Mouse (Mus musculus): Measurements from ENCODE around the gene Prf1. TPM values are rescaled to one million over a fixed set of nuclear protein-coding genes. Genes with fewer than 3 reads are reported as not detected.
A peak's percentile ranks its signal among the peaks of the same experiment; 100 is the strongest.

Gene Prf1
- polyA plus RNA-seq, 1 experiment from 2014 or later = not detected

GRCm38 (mm10) chr10:61325782-61326328 lies 28.2 kb downstream of the Prf1 start:
- H3K4me2 ChIP-seq (replicated peaks) = no peak overlapping the region
- 34% methylated on average over 9 of the region's 9 CpGs for WGBS
- no peak overlapping the region for H3K4me3 ChIP-seq
- no peak overlapping the region for H3K27ac ChIP-seq (replicated peaks)
- no peak overlapping the region for H3K9ac ChIP-seq (replicated peaks)
- H3K4me1 ChIP-seq = peaks cover 9% of the 10 kb centered on the region
- ATAC-seq (ENCODE audit: low FRiP score, low read depth) = no peak
- H3K36me3 ChIP-seq = no peaks in the 10 kb centered on the region
- no peaks in the 10 kb centered on the region for H3K27me3 ChIP-seq
- H3K9me3 ChIP-seq = no peaks in the 10 kb centered on the region

DNA sequence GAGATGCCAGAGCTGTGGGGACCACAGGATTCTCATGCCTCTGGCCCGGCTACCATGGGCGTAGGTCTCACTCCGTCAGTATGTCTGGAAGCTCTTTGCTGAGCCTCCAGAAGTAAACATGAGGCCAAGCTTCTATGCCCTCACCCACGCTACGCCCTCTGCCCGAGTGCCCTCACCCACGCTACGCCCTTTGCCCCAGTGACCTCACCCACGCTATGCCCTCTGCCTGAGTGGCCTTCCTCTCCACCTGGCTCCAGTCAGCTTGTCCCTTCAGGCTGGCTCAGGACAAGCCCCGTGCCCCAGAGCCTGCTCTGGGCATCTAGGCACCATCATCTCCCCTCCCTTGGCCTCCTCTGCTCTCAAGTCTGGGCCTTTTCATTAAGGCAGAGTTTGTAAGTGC lies 29.9 kb downstream of the Prf1 start:
- H3K27ac ChIP-seq (replicated peaks) = no peak overlapping the region
- H3K27me3 ChIP-seq = no peaks in the 10 kb centered on the region
- no peak overlapping the region for H3K4me2 ChIP-seq (replicated peaks)
- peaks cover 9% of the 10 kb centered on the region for H3K4me1 ChIP-seq
- WGBS = 79% methylated on average over 10 of the region's 10 CpGs
- no peak overlapping the region for H3K4me3 ChIP-seq
- no peak overlapping the region for H3K9ac ChIP-seq (replicated peaks)
- H3K9me3 ChIP-seq = no peaks in the 10 kb centered on the region
- H3K36me3 ChIP-seq = no peaks in the 10 kb centered on the region
- ATAC-seq (ENCODE audit: low FRiP score, low read depth) = no peak

GRCm38 (mm10) chr10:61328927-61329326 lies 31.3 kb downstream of the Prf1 start:
- Histone ChIP-seq H3K27ac (replicated peaks) (no peak overlapping the region), H3K36me3 (no peaks in the 10 kb centered on the region), H3K4me1 (peaks cover 9% of the 10 kb centered on the region), H3K9ac (replicated peaks) (no peak overlapping the region), H3K27me3 (no peaks in the 10 kb centered on the region), H3K9me3 (no peaks in the 10 kb centered on the region), H3K4me2 (replicated peaks) (no peak overlapping the region), H3K4me3 (no peak overlapping the region)
- 50% methylated on average over 7 of the region's 7 CpGs for WGBS
- ATAC-seq (ENCODE audit: low FRiP score, low read depth) = no peak

- H3K36me3 ChIP-seq = no peaks in the 10 kb centered on the region
- H3K4me1 ChIP-seq = peaks cover 9% of the 10 kb centered on the region
- WGBS = 90% methylated on average over 5 of the region's 5 CpGs
- H3K27ac ChIP-seq (replicated peaks) = no peak overlapping the region
- no peak overlapping the region for H3K9ac ChIP-seq (replicated peaks)
- no peak for ATAC-seq (ENCODE audit: low FRiP score, low read depth)
- no peak overlapping the region for H3K4me3 ChIP-seq
- H3K9me3 ChIP-seq = no peaks in the 10 kb centered on the region
- H3K4me2 ChIP-seq (replicated peaks) = no peak overlapping the region
- H3K27me3 ChIP-seq = no peaks in the 10 kb centered on the region
These were observed 33.4 kb downstream of the Prf1 start for GRCm38 (mm10) chr10:61331046-61331445.

GRCm38 (mm10) chr10:61334545-61334944 lies 36.9 kb downstream of the Prf1 start:
- H3K36me3 ChIP-seq = no peaks in the 10 kb centered on the region
- no peaks in the 10 kb centered on the region for H3K4me1 ChIP-seq
- H3K9ac ChIP-seq (replicated peaks) = no peak overlapping the region
- WGBS = 84% methylated on average over 7 of the region's 7 CpGs
- no peak overlapping the region for H3K4me3 ChIP-seq
- ATAC-seq (ENCODE audit: low FRiP score, low read depth) = no peak
- no peak overlapping the region for H3K4me2 ChIP-seq (replicated peaks)
- no peak overlapping the region for H3K27ac ChIP-seq (replicated peaks)
- no peaks in the 10 kb centered on the region for H3K9me3 ChIP-seq
- H3K27me3 ChIP-seq = no peaks in the 10 kb centered on the region

DNA sequence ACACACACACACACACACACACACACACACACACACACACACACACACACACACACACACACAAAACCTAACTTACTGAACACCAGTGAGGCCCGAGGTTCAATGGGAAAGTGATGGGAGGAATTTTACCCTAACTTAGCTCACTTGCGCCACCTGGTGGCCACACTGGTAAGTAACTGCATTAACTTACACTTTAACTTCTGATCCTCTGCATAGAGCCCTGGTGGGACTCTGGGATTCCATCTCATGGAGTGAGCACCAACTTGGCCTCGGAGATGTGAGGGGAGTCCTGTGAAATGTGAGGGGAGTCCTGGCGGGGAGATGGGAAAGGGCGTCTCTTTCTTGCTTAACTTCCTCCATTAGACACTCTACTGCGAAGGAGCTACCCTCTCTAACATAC lies 38.5 kb downstream of the Prf1 start:
- Histone ChIP-seq H3K9me3 (no peaks in the 10 kb centered on the region), H3K27me3 (no peaks in the 10 kb centered on the region), H3K4me3 (no peak overlapping the region), H3K27ac (replicated peaks) (no peak overlapping the region), H3K4me2 (replicated peaks) (no peak overlapping the region), H3K36me3 (no peaks in the 10 kb centered on the region), H3K4me1 (no peaks in the 10 kb centered on the region), H3K9ac (replicated peaks) (no peak overlapping the region)
- WGBS = 24% methylated on average over 6 of the region's 6 CpGs
- ATAC-seq (ENCODE audit: low FRiP score, low read depth) = no peak

DNA sequence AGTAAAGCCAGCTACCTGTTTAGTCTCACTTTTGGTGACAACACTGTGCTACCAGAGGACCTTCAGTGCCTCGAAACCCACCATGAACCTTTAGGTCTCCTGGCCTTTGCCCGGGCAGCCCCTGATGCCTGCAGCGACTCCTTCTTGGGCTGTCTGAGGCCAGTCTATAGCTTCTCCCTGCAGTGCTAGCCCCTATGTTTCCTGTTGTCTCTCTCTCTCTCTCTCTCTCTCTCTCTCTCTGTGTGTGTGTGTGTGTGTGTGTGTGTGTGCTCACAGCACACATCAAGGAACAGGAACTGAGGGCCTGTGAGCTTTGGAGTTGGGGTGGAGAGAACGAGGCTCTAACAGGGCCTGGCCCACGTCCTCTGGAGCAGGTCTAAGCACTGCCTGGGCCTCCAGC lies 39.0 kb downstream of the Prf1 start:
- Histone ChIP-seq H3K27ac (replicated peaks) (no peak overlapping the region), H3K27me3 (no peaks in the 10 kb centered on the region), H3K9ac (replicated peaks) (no peak overlapping the region), H3K4me1 (no peaks in the 10 kb centered on the region), H3K9me3 (no peaks in the 10 kb centered on the region), H3K4me3 (no peak overlapping the region), H3K4me2 (replicated peaks) (no peak overlapping the region), H3K36me3 (no peaks in the 10 kb centered on the region)
- no peak for ATAC-seq (ENCODE audit: low FRiP score, low read depth)
- 82% methylated on average over 5 of the region's 5 CpGs for WGBS

DNA sequence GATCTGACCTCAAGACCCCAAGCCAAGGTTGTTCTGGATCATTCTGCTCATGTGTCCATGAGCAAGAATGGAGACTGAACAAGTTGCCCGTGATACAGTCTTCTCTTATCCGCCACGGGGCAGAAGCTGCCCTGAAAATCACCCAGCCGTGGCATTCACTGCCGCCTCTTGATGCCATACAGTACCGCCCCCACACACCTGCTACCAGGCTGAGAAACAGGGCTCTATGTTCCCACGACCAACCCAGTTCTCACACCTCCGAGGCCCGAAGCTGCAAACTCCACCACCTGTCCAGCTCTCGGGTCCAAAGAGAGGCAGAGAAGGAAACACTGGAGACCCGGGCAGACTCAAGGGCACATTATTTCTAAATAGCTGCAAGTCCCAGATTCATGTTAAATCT lies 40.0 kb downstream of the Prf1 start:
- no peak for ATAC-seq (ENCODE audit: low FRiP score, low read depth)
- no peaks in the 10 kb centered on the region for H3K9me3 ChIP-seq
- H3K4me2 ChIP-seq (replicated peaks) = no peak overlapping the region
- no peak overlapping the region for H3K9ac ChIP-seq (replicated peaks)
- 90% methylated on average over 11 of the region's 11 CpGs for WGBS
- H3K36me3 ChIP-seq = no peaks in the 10 kb centered on the region
- no peak overlapping the region for H3K4me3 ChIP-seq
- H3K4me1 ChIP-seq = no peaks in the 10 kb centered on the region
- H3K27ac ChIP-seq (replicated peaks) = no peak overlapping the region
- H3K27me3 ChIP-seq = no peaks in the 10 kb centered on the region

DNA sequence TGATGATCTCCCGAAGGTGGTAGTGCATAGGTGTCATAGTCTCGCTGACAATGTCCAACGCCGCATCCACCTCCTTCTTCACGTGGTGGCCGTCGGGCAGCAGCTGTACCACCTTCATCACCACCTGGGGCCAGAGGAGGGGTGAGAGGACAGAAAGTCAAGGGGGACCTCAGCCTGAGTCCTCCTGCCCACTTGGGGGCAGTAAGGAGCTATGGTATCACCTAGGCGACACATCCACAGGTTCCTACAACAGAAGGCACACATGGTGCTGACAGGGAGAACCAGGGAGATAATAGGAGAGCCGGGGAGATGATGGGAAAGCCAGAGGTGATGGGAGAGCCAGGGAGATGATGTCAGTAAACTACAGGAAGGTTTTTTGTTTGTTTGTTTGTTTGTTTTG lies 41.6 kb downstream of the Prf1 start:
- ATAC-seq (ENCODE audit: low FRiP score, low read depth) = no peak
- Histone ChIP-seq H3K9ac (replicated peaks) (no peak overlapping the region), H3K36me3 (no peaks in the 10 kb centered on the region), H3K4me3 (no peak overlapping the region), H3K27ac (replicated peaks) (no peak overlapping the region), H3K4me2 (replicated peaks) (no peak overlapping the region), H3K9me3 (no peaks in the 10 kb centered on the region), H3K27me3 (no peaks in the 10 kb centered on the region), H3K4me1 (no peaks in the 10 kb centered on the region)
- 87% methylated on average over 9 of the region's 9 CpGs for WGBS

GRCm38 (mm10) chr10:61340247-61340646 lies 42.6 kb downstream of the Prf1 start:
- 79% methylated on average over 9 of the region's 9 CpGs for WGBS
- H3K27ac ChIP-seq (replicated peaks) = no peak overlapping the region
- H3K9ac ChIP-seq (replicated peaks) = no peak overlapping the region
- H3K4me1 ChIP-seq = peaks cover 4% of the 10 kb centered on the region; the same call in 1 of the 2 replicates
- H3K4me3 ChIP-seq = no peak overlapping the region
- no peak for ATAC-seq (ENCODE audit: low FRiP score, low read depth)
- H3K9me3 ChIP-seq = no peaks in the 10 kb centered on the region
- H3K27me3 ChIP-seq = no peaks in the 10 kb centered on the region
- H3K36me3 ChIP-seq = no peaks in the 10 kb centered on the region
- no peak overlapping the region for H3K4me2 ChIP-seq (replicated peaks)

GRCm38 (mm10) chr10:61341045-61341444 lies 43.4 kb downstream of the Prf1 start:
- H3K4me1 ChIP-seq = peaks cover 4% of the 10 kb centered on the region; the same call in 1 of the 2 replicates

DNA sequence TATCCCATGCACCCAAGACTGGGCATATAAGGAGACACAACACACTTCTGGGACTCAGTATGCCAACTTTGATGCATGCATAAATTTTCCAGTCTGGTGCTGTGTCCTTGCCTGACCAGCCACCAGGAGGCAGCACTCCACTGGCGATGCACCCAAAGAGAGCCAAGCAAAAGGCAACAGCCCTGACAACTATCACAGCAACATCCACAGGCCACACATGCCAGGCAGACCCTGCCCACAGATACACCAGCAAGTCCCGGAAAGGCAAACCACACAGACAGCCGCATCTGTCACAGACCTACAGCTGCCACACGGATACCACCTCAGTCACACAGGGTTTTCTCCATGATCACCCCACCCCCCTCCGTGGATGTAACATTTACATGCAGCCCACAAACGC lies 43.9 kb downstream of the Prf1 start:
- no peak overlapping the region for H3K9ac ChIP-seq (replicated peaks)
- H3K9me3 ChIP-seq = no peaks in the 10 kb centered on the region
- no peak overlapping the region for H3K27ac ChIP-seq (replicated peaks)
- H3K4me1 ChIP-seq = peaks cover 7% of the 10 kb centered on the region; the same call in 1 of the 2 replicates
- no peak overlapping the region for H3K4me3 ChIP-seq
- WGBS = 68% methylated on average over 6 of the region's 6 CpGs
- no peak overlapping the region for H3K4me2 ChIP-seq (replicated peaks)
- H3K27me3 ChIP-seq = no peaks in the 10 kb centered on the region
- ATAC-seq (ENCODE audit: low FRiP score, low read depth) = 0 out of 2 replicates have a peak, but pooled peaks have one; percentile 13
- H3K36me3 ChIP-seq = no peaks in the 10 kb centered on the region

More at GRCm38 (mm10) chr10:61341045-61341444, 43.4 kb downstream of the Prf1 start:
- Histone ChIP-seq H3K4me3 (no peak overlapping the region), H3K9me3 (no peaks in the 10 kb centered on the region), H3K36me3 (no peaks in the 10 kb centered on the region), H3K4me2 (replicated peaks) (no peak overlapping the region), H3K9ac (replicated peaks) (no peak overlapping the region), H3K27me3 (no peaks in the 10 kb centered on the region), H3K27ac (replicated peaks) (no peak overlapping the region)
- WGBS = 94% methylated on average over 5 of the region's 5 CpGs
- ATAC-seq (ENCODE audit: low FRiP score, low read depth) = no peak

- no peak overlapping the region for H3K9ac ChIP-seq (replicated peaks)
- H3K4me2 ChIP-seq (replicated peaks) = no peak overlapping the region
- no peak for ATAC-seq (ENCODE audit: low FRiP score, low read depth)
- H3K27me3 ChIP-seq = no peaks in the 10 kb centered on the region
- H3K36me3 ChIP-seq = no peaks in the 10 kb centered on the region
- no peaks in the 10 kb centered on the region for H3K9me3 ChIP-seq
- H3K27ac ChIP-seq (replicated peaks) = no peak overlapping the region
- 91% methylated on average over 13 of the region's 13 CpGs for WGBS
- peaks cover 7% of the 10 kb centered on the region; the same call in 1 of the 2 replicates for H3K4me1 ChIP-seq
- no peak overlapping the region for H3K4me3 ChIP-seq
These were observed 45.1 kb downstream of the Prf1 start for GRCm38 (mm10) chr10:61342750-61343149.
